Mouse (Mus musculus) ovary, adult 2 months (tissue): Measurements from ENCODE around the gene Echdc2. TPM values are rescaled to one million over a fixed set of nuclear protein-coding genes. Genes with fewer than 3 reads are reported as not detected.

Experiments
- polyA plus RNA-seq: library from polyadenylated mRNA; depleted of rRNA; stranded (reverse); fragments of >200 nt; gene quantifications from 2 replicates; pipeline ENCODE4 v1.2.3, GENCODE M21; 2012; rRNA removed

Echdc2 gene
- polyA plus RNA-seq: 164 and 173 TPM in 2 replicates

DNA sequence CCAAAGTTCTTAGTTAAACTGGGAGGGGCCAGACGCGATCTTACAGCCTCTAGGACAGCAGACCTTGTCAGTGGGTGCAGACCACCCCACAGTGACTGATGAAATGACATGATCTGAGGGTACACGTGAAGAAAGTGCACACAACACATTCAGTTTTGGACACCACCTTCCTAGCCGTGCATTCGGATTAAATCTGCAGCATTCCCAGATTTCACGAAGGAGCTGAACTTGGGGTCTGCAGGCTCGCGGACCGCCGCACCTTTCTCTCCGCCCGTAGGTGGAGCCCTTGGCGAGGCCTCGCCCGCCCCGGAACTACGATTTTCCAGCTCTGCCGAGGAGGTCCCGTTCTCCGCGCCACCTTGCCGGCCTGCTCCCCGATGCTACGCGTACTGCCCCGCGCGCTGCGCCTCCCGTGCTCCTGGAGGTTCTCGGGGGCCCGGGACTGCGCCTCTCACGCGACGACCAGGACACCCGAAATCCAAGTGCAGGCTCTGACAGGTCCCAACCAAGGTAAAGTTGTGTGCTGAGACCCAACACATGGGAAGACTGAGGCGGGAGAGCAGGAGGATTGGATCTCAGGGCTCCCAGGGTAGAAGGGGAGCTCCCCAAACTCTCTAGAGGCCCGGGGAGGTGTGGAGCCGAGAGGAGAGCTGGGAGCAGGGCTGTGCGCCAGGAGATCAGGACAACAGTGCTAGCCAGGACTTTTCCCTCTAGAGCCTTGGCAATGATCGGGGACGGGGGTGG, at the start of gene Echdc2:
TSS of gene Echdc2 (plus strand) at position 286 of the 744 bp plus-strand sequence.

DNA sequence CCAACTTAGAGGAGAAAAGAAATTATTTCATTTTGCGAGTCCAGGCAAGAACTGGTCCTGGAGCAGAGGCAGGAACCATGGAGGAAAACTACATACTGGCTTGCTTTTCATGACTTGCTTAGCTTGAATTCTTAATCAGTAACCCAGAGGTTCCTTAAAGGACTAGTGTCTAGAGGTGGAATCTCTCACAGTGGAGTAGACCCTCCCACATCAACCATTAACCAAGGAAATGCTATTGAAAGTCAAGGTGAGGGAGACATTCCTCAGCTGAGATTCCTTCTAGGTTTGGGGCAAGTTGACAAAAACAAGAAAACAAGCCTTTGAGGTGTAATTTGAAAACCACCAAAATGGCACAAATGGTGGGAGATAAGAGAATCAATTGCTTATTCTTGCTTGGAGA, 20.4 kb upstream of the Echdc2 start, which contains the start of gene Scp2:
TSS of gene Scp2 (minus strand) at position 119 of the 400 bp plus-strand sequence.

DNA sequence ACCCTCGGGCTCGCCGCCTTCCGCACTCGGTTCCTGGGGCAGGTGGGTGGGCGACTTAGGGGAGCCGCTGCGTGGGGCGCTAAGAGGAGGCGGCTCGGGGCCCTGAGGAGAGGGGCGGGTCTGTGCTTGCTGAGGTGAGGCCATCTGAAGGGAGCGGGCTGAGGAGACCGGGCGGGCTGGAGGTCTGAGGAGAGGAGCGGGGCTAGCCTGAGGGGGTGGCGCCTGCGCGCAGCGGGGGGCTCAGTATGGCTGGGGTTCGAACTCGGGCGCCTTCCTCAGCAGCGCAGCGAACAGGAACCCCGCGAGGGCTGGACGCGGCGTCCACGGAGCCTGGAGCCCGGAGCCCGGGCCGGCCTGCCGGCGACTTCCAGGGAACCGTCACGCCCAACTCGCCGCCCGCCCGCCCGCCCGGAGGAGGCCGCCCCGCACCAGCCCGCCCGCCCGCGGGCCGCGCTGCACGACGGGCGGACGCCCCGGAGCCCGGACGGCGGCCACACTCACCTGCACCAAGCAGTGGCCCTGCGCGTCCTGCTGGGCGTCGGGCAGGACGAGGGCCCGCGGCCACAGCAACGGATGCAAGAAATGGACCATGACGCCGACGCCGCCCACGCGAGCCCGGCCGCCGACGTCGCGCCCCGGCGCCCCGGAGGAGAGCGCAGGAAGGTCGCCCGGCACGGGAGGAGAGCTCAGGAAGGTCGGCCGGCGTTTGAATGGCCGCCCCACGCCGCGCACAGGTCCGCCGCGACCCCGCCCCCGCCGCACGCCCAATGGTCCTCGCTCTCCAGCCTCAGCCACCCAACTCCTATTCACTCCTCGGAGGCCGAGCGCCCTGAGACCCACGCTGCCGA, 52.3 kb downstream of the Echdc2 start, which contains the start of gene Zyg11a:
TSS of gene Zyg11a (minus strand) at position 717 of the 848 bp plus-strand sequence.

Other genes with a start within 250 kb of the Echdc2 start
- gene Cpt2, start 241.8 kb upstream of the Echdc2 start, polyA plus RNA-seq: 217 and 267 TPM in 2 replicates
- 0.32 and 0.45 TPM in 2 replicates for gene Slc1a7, start 197.1 kb upstream of the Echdc2 start, polyA plus RNA-seq
- gene Podn, start 69.0 kb upstream of the Echdc2 start, polyA plus RNA-seq: 17.5 and 19.9 TPM in 2 replicates
- 49.2 and 55.9 TPM in 2 replicates for gene Scp2, start 20.4 kb upstream of the Echdc2 start, polyA plus RNA-seq
- gene Zyg11a, start 52.6 kb downstream of the Echdc2 start, polyA plus RNA-seq: 0.29 and 0.42 TPM in 2 replicates
- 7.6 and 8.7 TPM in 2 replicates for gene Zyg11b, start 135.7 kb downstream of the Echdc2 start, polyA plus RNA-seq
- 12.6 and 12.9 TPM in 2 replicates for gene Coa7, start 162.7 kb downstream of the Echdc2 start, polyA plus RNA-seq
- gene Shisal2a, start 217.9 kb downstream of the Echdc2 start, polyA plus RNA-seq: 9.1 and 9.7 TPM in 2 replicates
- gene Gpx7, start 241.5 kb downstream of the Echdc2 start, polyA plus RNA-seq: 93.1 and 111 TPM in 2 replicates